Mouse (Mus musculus) intestine, embryonic 15.5 days (tissue): ENCODE measurements around the gene Gzmn. TPM values are rescaled to one million over a fixed set of nuclear protein-coding genes. Genes with fewer than 3 reads are reported as not detected.
"Not testable (repeated sequence)": the region's sequence is repeated elsewhere in the genome, so short reads cannot be mapped to it uniquely, and the experiment has no call there.

Source experiments
- ATAC-seq: fragments of 200-750 bp; cut with Nextera tagmentation; 2 replicates; pipeline ENCODE4 v1.8.0; 2017; ENCODE audit warnings: moderate TSS enrichment, moderate library complexity
- H3K27ac ChIP-seq: fragments of 300-500 bp; sonication (generic); 2 replicates; pipeline ENCODE4 v1.5.1; 2015; ENCODE audit warnings: mild to moderate bottlenecking, inconsistent platforms
- H3K27me3 ChIP-seq: fragments of 300-500 bp; sonication (generic); replicated peaks from 2 replicates; pipeline ENCODE4 v1.6.1; 2015; ENCODE audit warnings: inconsistent platforms
- H3K36me3 ChIP-seq: fragments of 300-500 bp; sonication (generic); 2 replicates; pipeline ENCODE4 v1.6.1; 2015; ENCODE audit warnings: inconsistent platforms
- H3K4me1 ChIP-seq: fragments of 300-500 bp; sonication (generic); replicated peaks from 2 replicates; pipeline ENCODE4 v1.6.1; 2015; ENCODE audit warnings: inconsistent platforms
- H3K4me2 ChIP-seq: fragments of 300-500 bp; sonication (generic); replicated peaks from 2 replicates; pipeline ENCODE4 v1.6.1; 2015; ENCODE audit warnings: mild to moderate bottlenecking, inconsistent platforms
- H3K4me3 ChIP-seq: fragments of 300-500 bp; sonication (generic); replicated peaks from 2 replicates; pipeline ENCODE4 v1.5.1; 2015; ENCODE audit warnings: inconsistent platforms
- H3K9ac ChIP-seq: fragments of 300-500 bp; sonication (generic); 2 replicates; pipeline ENCODE4 v1.6.1; 2015; ENCODE audit warnings: inconsistent platforms
- H3K9me3 ChIP-seq: fragments of 300-500 bp; sonication (generic); 2 replicates; pipeline ENCODE4 v1.6.1; 2016; ENCODE audit warnings: inconsistent platforms
- WGBS: fragments of 180-500 bp; shearing (Covaris S2); methylation state at CpG from one replicate; pipeline ENCODE4 v1.1.7; 2015; 5-methylcytosine and 5-hydroxymethylcytosine counted together
- polyA plus RNA-seq: library from polyadenylated mRNA; unstranded; fragments of >200 nt; fragmentation: Nextera tagmentation; extraction: Ambion mirVana; gene quantifications from 2 replicates; pipeline ENCODE4 v1.2.1, GENCODE M21; 2015

Gene Gzmn
- polyA plus RNA-seq, result not detected in 2 replicates

GRCm38 (mm10) chr14:56174499-56174898 lies at the start of gene Gzmn:
Gene Gzmn, minus strand, starts transcription at chr14:56174599.
- ATAC-seq, result no peak
- H3K36me3 ChIP-seq, result no peaks in the 10 kb centered on the region
- no peak within 1 kb of the TSS for H3K27ac ChIP-seq
- no peak within 1 kb of the TSS for H3K9ac ChIP-seq
- no peaks in the 10 kb centered on the region for H3K9me3 ChIP-seq
- H3K4me1 ChIP-seq, result no peaks in the 10 kb centered on the region
- H3K27me3 ChIP-seq, result no peaks in the 10 kb centered on the region
- H3K4me3 ChIP-seq, result no peak within 1 kb of the TSS
- H3K4me2 ChIP-seq, result no peak within 1 kb of the TSS
- WGBS, result 90% methylated on average over 5 of the region's 5 CpGs

DNA sequence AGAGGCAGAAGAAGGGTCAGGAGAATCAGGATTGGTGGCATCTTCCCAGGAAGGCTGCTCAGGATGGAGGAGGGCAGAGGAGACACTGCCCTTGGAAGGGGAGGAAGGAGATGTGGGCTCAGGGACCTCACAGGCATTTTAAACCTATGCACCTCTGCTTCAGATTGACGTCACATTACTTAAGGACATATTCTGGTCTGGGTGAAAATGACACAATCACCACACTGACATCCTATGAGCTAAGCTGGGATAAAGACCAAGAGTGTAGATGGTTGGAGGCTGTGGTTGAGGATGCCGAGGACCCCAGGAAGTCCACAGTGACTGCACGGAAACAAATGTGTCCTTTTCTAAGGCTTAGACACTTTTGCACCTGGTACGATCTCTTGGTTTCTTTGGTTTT lies 36.9 kb upstream of the Gzmn start, which contains the start of gene Gzmf:
Gene Gzmf, minus strand, starts transcription at position 101 of the 400 bp plus-strand sequence.
- Histone ChIP-seq H3K27me3 (no peaks in the 10 kb centered on the region), H3K9me3 (no peaks in the 10 kb centered on the region), H3K4me2 (no peak within 1 kb of the TSS), H3K4me1 (no peaks in the 10 kb centered on the region), H3K4me3 (no peak within 1 kb of the TSS), H3K36me3 (no peaks in the 10 kb centered on the region), H3K27ac (no peak within 1 kb of the TSS), H3K9ac (no peak within 1 kb of the TSS)
- ATAC-seq, result no peak
- 85% methylated on average over 4 of the region's 4 CpGs for WGBS

- 100% methylated on average over 1 of the region's 1 CpGs for WGBS
- no peak overlapping the region for H3K27ac ChIP-seq
- H3K4me3 ChIP-seq, result no peak overlapping the region
- no peaks in the 10 kb centered on the region for H3K4me1 ChIP-seq
- H3K9me3 ChIP-seq, result no peaks in the 10 kb centered on the region
- no peak for ATAC-seq
- H3K36me3 ChIP-seq, result no peaks in the 10 kb centered on the region
- H3K27me3 ChIP-seq, result no peaks in the 10 kb centered on the region
- H3K4me2 ChIP-seq, result no peak overlapping the region
- H3K9ac ChIP-seq, result no peak overlapping the region
Observed at GRCm38 (mm10) chr14:56205613-56206012, 31.2 kb upstream of the Gzmn start.

DNA sequence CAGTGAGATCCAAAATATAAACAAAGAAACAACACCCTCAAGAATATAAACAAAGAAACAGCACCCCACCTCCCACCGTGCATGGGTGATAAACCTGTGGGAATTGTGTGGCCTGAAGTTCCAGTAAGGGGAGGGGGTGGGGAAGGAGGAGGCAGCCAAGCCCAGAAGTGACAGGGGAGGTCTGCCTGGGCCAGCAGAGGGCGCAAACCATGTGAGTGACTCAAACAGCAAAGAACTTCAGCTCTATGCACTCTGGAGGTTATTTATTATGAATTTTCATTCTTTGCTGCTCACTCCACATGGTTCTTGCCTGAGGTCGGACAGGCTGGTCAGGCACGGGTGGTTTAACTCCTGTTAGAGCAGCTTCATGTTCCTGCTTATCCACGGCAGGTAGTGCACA lies 30.6 kb upstream of the Gzmn start:
- H3K27ac ChIP-seq, H3K36me3 ChIP-seq, H3K4me1 ChIP-seq, ATAC-seq, H3K4me3 ChIP-seq, H3K4me2 ChIP-seq, H3K9me3 ChIP-seq, H3K9ac ChIP-seq, H3K27me3 ChIP-seq: not testable (repeated sequence)
- 29% methylated on average over 5 of the region's 5 CpGs for WGBS

DNA sequence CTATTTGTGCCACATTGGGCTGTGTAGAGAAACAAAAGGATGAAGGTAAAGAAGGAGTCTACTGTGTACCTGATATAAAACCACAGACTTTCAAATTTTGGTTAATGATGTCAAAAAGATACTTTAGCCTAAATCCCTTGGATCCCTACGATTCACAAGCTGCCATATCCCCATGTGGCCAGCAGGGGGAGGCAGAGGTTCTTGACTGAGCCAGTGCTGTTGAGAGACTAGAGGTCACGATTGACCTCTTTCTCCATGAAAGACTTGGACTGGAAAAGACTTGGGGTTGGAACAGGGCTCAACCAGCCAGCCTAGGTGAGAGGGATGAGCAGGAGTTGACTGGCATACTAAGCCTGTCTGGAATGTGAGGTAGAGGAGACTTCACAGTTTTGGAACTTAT lies 29.6 kb upstream of the Gzmn start:
- H3K36me3 ChIP-seq, result no peaks in the 10 kb centered on the region
- H3K9ac ChIP-seq, result no peak overlapping the region
- no peaks in the 10 kb centered on the region for H3K4me1 ChIP-seq
- no peak overlapping the region for H3K27ac ChIP-seq
- WGBS, result 15% methylated on average over 2 of the region's 2 CpGs
- no peaks in the 10 kb centered on the region for H3K27me3 ChIP-seq
- H3K4me2 ChIP-seq, result no peak overlapping the region
- no peak for ATAC-seq
- H3K4me3 ChIP-seq, result no peak overlapping the region
- no peaks in the 10 kb centered on the region for H3K9me3 ChIP-seq

DNA sequence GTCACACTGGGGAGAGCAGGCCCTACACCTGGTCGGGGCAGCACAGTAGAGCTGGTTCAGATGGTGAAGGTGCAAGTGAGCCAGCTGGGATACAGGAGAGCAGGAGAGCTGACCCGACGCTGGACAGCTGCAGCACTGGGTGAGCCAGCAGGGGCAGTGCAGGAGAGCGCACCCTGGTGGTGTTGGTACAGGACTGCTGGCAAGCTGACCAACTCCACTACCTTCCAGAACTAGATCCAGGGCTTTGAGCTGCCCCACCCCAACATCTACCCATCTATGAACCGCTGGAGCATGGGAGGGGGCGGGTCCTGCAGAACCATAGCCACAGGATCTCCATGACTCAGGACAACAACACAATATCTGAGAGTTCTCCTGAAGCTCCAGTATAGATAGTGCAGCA lies 12.5 kb upstream of the Gzmn start:
- WGBS, result 54% methylated on average over 6 of the region's 6 CpGs
- ATAC-seq, result no peak
- H3K9ac ChIP-seq, result no peak overlapping the region

GRCm38 (mm10) chr14:56186521-56186920 lies 12.1 kb upstream of the Gzmn start:
- Histone ChIP-seq H3K27me3 (no peaks in the 10 kb centered on the region), H3K4me2 (no peak overlapping the region), H3K4me1 (no peaks in the 10 kb centered on the region), H3K4me3 (no peak overlapping the region), H3K27ac (no peak overlapping the region), H3K9me3 (no peaks in the 10 kb centered on the region), H3K36me3 (no peaks in the 10 kb centered on the region), H3K9ac (no peak overlapping the region)
- WGBS, result 77% methylated on average over 5 of the region's 5 CpGs
- ATAC-seq, result no peak

More for the DNA sequence above, 12.5 kb upstream of the Gzmn start:
- H3K9me3 ChIP-seq, result no peaks in the 10 kb centered on the region
- H3K36me3 ChIP-seq, result no peaks in the 10 kb centered on the region
- H3K4me1 ChIP-seq, result no peaks in the 10 kb centered on the region
- no peaks in the 10 kb centered on the region for H3K27me3 ChIP-seq
- H3K4me2 ChIP-seq, result no peak overlapping the region
- H3K27ac ChIP-seq, result no peak overlapping the region
- no peak overlapping the region for H3K4me3 ChIP-seq

DNA sequence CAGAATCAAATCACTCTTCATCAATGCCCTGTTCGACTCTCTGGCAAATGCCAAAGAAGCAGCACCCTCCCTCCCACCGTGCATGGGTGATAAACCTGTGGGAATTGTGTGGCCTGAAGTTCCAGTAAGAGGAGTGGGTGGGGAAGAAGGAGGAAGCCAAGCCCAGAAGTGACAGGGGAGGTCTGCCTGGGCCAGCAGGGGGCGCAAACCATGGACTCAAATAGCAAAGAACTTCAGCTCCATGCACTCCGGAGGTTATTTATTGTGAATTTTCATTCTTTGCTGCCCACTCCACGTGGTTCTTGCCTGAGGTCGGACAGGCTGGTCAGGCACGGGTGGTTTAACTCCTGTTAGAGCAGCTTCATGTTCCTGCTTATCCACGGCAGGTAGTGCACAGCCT lies 3.3 kb upstream of the Gzmn start:
- H3K27me3 ChIP-seq, ATAC-seq, H3K9me3 ChIP-seq, H3K9ac ChIP-seq, H3K4me2 ChIP-seq, H3K36me3 ChIP-seq, H3K4me3 ChIP-seq, H3K4me1 ChIP-seq, H3K27ac ChIP-seq: not testable (repeated sequence)
- 24% methylated on average over 8 of the region's 8 CpGs for WGBS

DNA sequence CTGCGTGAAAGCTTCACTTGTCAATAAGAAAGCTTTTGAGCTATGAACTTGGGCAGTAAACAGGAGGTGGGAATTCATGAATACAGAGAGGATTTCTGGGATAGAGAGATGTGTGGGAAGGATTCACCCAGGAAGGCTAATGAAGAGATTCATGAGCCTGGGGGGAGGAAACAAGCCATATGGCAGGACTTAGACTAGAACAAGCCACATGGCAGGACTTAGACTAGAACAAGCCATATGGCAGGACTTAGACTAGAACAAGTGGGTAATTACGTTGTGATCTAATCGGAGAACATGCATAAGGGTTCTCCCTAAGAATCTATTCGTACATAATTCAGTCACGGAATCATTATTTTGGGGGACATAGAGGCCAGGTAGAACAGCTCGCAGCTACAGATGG lies 1.0 kb downstream of the Gzmn start:
- H3K27ac ChIP-seq, result no peak overlapping the region
- H3K4me3 ChIP-seq, result no peak overlapping the region
- 90% methylated on average over 6 of the region's 6 CpGs for WGBS
- H3K9me3 ChIP-seq, result no peaks in the 10 kb centered on the region
- no peak for ATAC-seq
- no peaks in the 10 kb centered on the region for H3K36me3 ChIP-seq
- H3K4me2 ChIP-seq, result no peak overlapping the region
- no peaks in the 10 kb centered on the region for H3K27me3 ChIP-seq
- H3K9ac ChIP-seq, result no peak overlapping the region
- no peaks in the 10 kb centered on the region for H3K4me1 ChIP-seq

- Histone ChIP-seq H3K9me3 (no peaks in the 10 kb centered on the region), H3K4me3 (no peak overlapping the region)
- 91% methylated on average over 5 of the region's 5 CpGs for WGBS
Observed at GRCm38 (mm10) chr14:56172744-56173143, 1.7 kb downstream of the Gzmn start.

GRCm38 (mm10) chr14:56168009-56168408 lies 6.4 kb downstream of the Gzmn start:
- H3K27ac ChIP-seq, result no peak overlapping the region
- no peaks in the 10 kb centered on the region for H3K36me3 ChIP-seq
- H3K9ac ChIP-seq, result no peak overlapping the region
- H3K9me3 ChIP-seq, result no peaks in the 10 kb centered on the region
- no peaks in the 10 kb centered on the region for H3K27me3 ChIP-seq
- ATAC-seq, result no peak
- no peaks in the 10 kb centered on the region for H3K4me1 ChIP-seq
- no peak overlapping the region for H3K4me3 ChIP-seq
- H3K4me2 ChIP-seq, result no peak overlapping the region
- 72% methylated on average over 6 of the region's 6 CpGs for WGBS

More at GRCm38 (mm10) chr14:56172744-56173143, 1.7 kb downstream of the Gzmn start:
- Histone ChIP-seq H3K36me3 (no peaks in the 10 kb centered on the region), H3K9ac (no peak overlapping the region), H3K27me3 (no peaks in the 10 kb centered on the region), H3K4me1 (no peaks in the 10 kb centered on the region), H3K4me2 (no peak overlapping the region), H3K27ac (no peak overlapping the region)
- ATAC-seq, result no peak

- H3K27ac ChIP-seq, result no peak overlapping the region
- no peaks in the 10 kb centered on the region for H3K27me3 ChIP-seq
- no peaks in the 10 kb centered on the region for H3K9me3 ChIP-seq
- H3K36me3 ChIP-seq, result no peaks in the 10 kb centered on the region
- WGBS, result 82% methylated on average over 2 of the region's 2 CpGs
- no peak for ATAC-seq
- H3K4me3 ChIP-seq, result no peak overlapping the region
- H3K4me1 ChIP-seq, result no peaks in the 10 kb centered on the region
- H3K4me2 ChIP-seq, result no peak overlapping the region
- no peak overlapping the region for H3K9ac ChIP-seq
Observed at GRCm38 (mm10) chr14:56162109-56162508, 12.3 kb downstream of the Gzmn start.

GRCm38 (mm10) chr14:56159479-56159878 lies 14.9 kb downstream of the Gzmn start, which contains the start of gene Gzmg:
Gene Gzmg, minus strand, starts transcription at chr14:56159579.
- not testable (repeated sequence) for H3K27ac ChIP-seq, H3K4me1 ChIP-seq, H3K9me3 ChIP-seq, ATAC-seq, H3K4me2 ChIP-seq, H3K36me3 ChIP-seq, H3K27me3 ChIP-seq, H3K9ac ChIP-seq, H3K4me3 ChIP-seq
- WGBS, result 88% methylated on average over 2 of the region's 2 CpGs
